Mouse (Mus musculus) heart, embryonic 13.5 days (tissue): ENCODE measurements at regions not wholly inside any gene's neighbourhood (a gene's known extent, or its start where the extent isn't known, plus 50 kb on each side); places are given as distances from the start of the nearest gene placed in this dataset.
"Not testable (repeated sequence)": the region's sequence is repeated elsewhere in the genome, so short reads cannot be mapped to it uniquely, and the experiment has no call there.

ENCODE experiments used
- ATAC-seq: fragments of 200-750 bp; cut with Nextera tagmentation; 2 replicates; pipeline ENCODE4 v1.8.0; 2017; ENCODE audit warnings: moderate TSS enrichment; ENCODE audit not compliant: insufficient number of reproducible peaks, low FRiP score, low TSS enrichment; ENCODE audit errors: extremely low read depth
- H3K27ac ChIP-seq: fragments of 300-500 bp; sonication (generic); replicated peaks from 2 replicates; pipeline ENCODE4 v1.5.1; 2015; ENCODE audit warnings: moderate library complexity, mild to moderate bottlenecking, inconsistent platforms
- H3K27me3 ChIP-seq: fragments of 300-500 bp; sonication (generic); replicated peaks from 2 replicates; pipeline ENCODE4 v1.6.1; 2015; ENCODE audit warnings: mild to moderate bottlenecking, inconsistent platforms
- H3K36me3 ChIP-seq: fragments of 300-500 bp; sonication (generic); 2 replicates; pipeline ENCODE4 v1.6.1; 2015; ENCODE audit warnings: mild to moderate bottlenecking, inconsistent platforms
- H3K4me1 ChIP-seq: fragments of 300-500 bp; sonication (generic); 2 replicates; pipeline ENCODE4 v1.6.1; 2015; ENCODE audit warnings: inconsistent platforms
- H3K4me2 ChIP-seq: fragments of 300-500 bp; sonication (generic); 2 replicates; pipeline ENCODE4 v1.6.1; 2015; ENCODE audit warnings: inconsistent platforms, mild to moderate bottlenecking, moderate library complexity
- H3K4me3 ChIP-seq: fragments of 300-500 bp; sonication (generic); 2 replicates; pipeline ENCODE4 v1.5.1; 2015; ENCODE audit warnings: moderate library complexity, mild to moderate bottlenecking, inconsistent platforms
- H3K9ac ChIP-seq: fragments of 300-500 bp; sonication (generic); 2 replicates; pipeline ENCODE4 v1.6.1; 2015; ENCODE audit warnings: inconsistent platforms, mild to moderate bottlenecking, moderate library complexity
- H3K9me3 ChIP-seq: fragments of 300-500 bp; sonication (generic); 2 replicates; pipeline ENCODE4 v1.6.1; 2016; ENCODE audit warnings: inconsistent platforms
- WGBS: fragments of 180-500 bp; shearing (Covaris S2); methylation state at CpG from one replicate; pipeline ENCODE4 v1.1.7; 2015; ENCODE audit warnings: mixed read lengths; 5-methylcytosine and 5-hydroxymethylcytosine counted together

- not testable (repeated sequence) for H3K27me3 ChIP-seq, H3K27ac ChIP-seq, ATAC-seq, H3K36me3 ChIP-seq, H3K4me2 ChIP-seq, H3K4me1 ChIP-seq, H3K9ac ChIP-seq, H3K4me3 ChIP-seq, H3K9me3 ChIP-seq
- WGBS, result no CpG with 5 or more reads among the region's 3 CpGs
Measured at GRCm38 (mm10) chr4:3497392-3497791, 312.2 kb upstream of the Vmn1r3 start.

- not testable (repeated sequence) for H3K9me3 ChIP-seq, H3K4me2 ChIP-seq, H3K4me3 ChIP-seq, H3K27me3 ChIP-seq, H3K4me1 ChIP-seq, ATAC-seq, H3K9ac ChIP-seq, H3K36me3 ChIP-seq, H3K27ac ChIP-seq
- 41% methylated on average over 1 of the region's 1 CpGs for WGBS
Measured at GRCm38 (mm10) chr4:3495987-3496386, 310.8 kb upstream of the Vmn1r3 start.

GRCm38 (mm10) chr4:3494123-3494681, 309.0 kb upstream of the Vmn1r3 start:
- ATAC-seq, result not testable (repeated sequence)

DNA sequence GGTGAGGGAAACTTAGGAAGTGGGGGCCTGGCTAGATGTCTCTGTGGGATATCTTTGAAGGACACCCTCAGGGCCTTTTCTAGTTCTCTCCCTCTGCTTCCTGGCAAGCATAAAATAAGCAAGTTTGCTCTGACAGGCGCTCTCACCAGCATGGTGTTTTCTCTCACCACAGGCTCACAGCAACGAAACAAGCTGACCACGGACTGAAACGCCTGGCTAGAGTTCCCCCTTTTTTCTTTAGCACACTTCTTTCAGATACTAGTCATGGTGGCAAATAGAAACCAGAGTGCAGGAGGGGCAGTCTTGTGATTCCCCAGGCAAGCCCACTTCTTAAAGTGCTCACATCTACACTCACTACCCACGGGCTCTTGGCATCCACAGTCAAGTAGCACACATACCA, 305.7 kb upstream of the Vmn1r3 start:
- ATAC-seq, H3K36me3 ChIP-seq, H3K9ac ChIP-seq, H3K4me1 ChIP-seq, H3K4me2 ChIP-seq, H3K27ac ChIP-seq, H3K4me3 ChIP-seq, H3K27me3 ChIP-seq: not testable (repeated sequence)
- no CpG with 5 or more reads among the region's 5 CpGs for WGBS
- H3K9me3 ChIP-seq, result peaks cover 13% of the 10 kb centered on the region

More at GRCm38 (mm10) chr4:3494123-3494681, 309.0 kb upstream of the Vmn1r3 start:
- H3K4me3 ChIP-seq, H3K27ac ChIP-seq, H3K27me3 ChIP-seq, H3K36me3 ChIP-seq, H3K9me3 ChIP-seq, H3K4me1 ChIP-seq, H3K9ac ChIP-seq, H3K4me2 ChIP-seq: not testable (repeated sequence)
- WGBS, result no CpG with 5 or more reads among the region's 5 CpGs

DNA sequence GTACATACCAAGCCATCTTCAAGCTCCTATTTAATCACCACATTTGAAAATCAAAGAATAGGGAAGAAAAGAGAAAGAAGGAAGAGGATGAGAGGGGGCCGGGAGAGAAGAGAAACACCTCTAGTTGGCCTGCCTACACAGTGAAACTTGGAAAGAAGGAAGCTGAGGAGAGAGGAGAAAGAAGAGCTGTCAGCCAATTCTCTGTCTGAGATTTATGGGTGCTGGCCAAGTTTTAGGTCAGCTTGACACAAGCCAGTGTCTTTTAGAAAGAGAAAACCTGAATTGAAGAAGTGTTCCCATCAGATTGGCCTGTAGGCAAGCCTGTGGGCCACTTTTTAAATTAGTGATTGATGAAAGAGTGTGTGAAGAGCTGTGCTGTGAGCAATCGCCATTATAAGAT, 296.9 kb upstream of the Vmn1r3 start:
- no peaks in the 10 kb centered on the region for H3K36me3 ChIP-seq
- H3K4me1 ChIP-seq, result no peaks in the 10 kb centered on the region
- no peak for ATAC-seq
- H3K27ac ChIP-seq, result no peak overlapping the region
- H3K9me3 ChIP-seq, result peaks cover 15% of the 10 kb centered on the region
- no peak overlapping the region for H3K4me2 ChIP-seq
- no peaks in the 10 kb centered on the region for H3K27me3 ChIP-seq
- 70% methylated on average over 2 of the region's 2 CpGs for WGBS
- no peak overlapping the region for H3K4me3 ChIP-seq
- H3K9ac ChIP-seq, result no peak overlapping the region

DNA sequence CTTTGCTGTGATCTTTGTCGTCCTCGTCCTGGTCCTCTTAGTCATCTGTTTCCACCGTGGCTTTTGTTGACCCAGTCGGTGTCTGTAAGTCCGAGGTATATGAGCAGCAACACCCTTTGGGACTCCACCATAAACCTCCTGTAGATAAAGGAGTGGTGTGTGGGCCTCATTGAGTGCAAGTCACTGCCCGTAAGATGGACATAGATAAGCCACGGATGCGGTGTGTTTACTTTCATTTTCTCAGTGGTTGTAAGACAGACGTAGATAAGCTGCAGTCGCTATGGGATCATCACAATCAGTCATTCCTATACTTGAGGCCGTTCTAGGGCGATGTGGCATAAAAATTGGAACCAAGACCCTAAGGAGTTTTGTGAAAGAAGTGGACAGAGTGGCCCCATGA, 271.6 kb upstream of the Vmn1r3 start:
- no peak for ATAC-seq
- WGBS, result 89% methylated on average over 12 of the region's 12 CpGs
- no peaks in the 10 kb centered on the region for H3K27me3 ChIP-seq
- H3K4me2 ChIP-seq, result no peak overlapping the region
- H3K4me3 ChIP-seq, result no peak overlapping the region
- no peaks in the 10 kb centered on the region for H3K36me3 ChIP-seq
- no peak overlapping the region for H3K27ac ChIP-seq
- peaks cover 30% of the 10 kb centered on the region for H3K9me3 ChIP-seq
- H3K4me1 ChIP-seq, result no peaks in the 10 kb centered on the region
- H3K9ac ChIP-seq, result no peak overlapping the region

GRCm38 (mm10) chr4:3437380-3437779, 252.2 kb upstream of the Vmn1r3 start:
- WGBS, result 67% methylated on average over 2 of the region's 2 CpGs
- not testable (repeated sequence) for ATAC-seq, H3K4me3 ChIP-seq, H3K9ac ChIP-seq, H3K36me3 ChIP-seq, H3K4me2 ChIP-seq, H3K27me3 ChIP-seq, H3K4me1 ChIP-seq, H3K27ac ChIP-seq
- peaks cover 20% of the 10 kb centered on the region; the same call in 1 of the 2 replicates for H3K9me3 ChIP-seq

- H3K36me3 ChIP-seq, result no peaks in the 10 kb centered on the region
- no peaks in the 10 kb centered on the region for H3K27me3 ChIP-seq
- WGBS, result 43% methylated on average over 3 of the region's 3 CpGs
- H3K4me3 ChIP-seq, result no peak overlapping the region
- no peak overlapping the region for H3K9ac ChIP-seq
- no peak overlapping the region for H3K27ac ChIP-seq
- ATAC-seq, result no peak
- no peaks in the 10 kb centered on the region for H3K4me1 ChIP-seq
- H3K4me2 ChIP-seq, result no peak overlapping the region
- no peaks in the 10 kb centered on the region for H3K9me3 ChIP-seq
Measured at GRCm38 (mm10) chr4:3427968-3428367, 242.8 kb upstream of the Vmn1r3 start.

- Histone ChIP-seq H3K9me3 (no peaks in the 10 kb centered on the region), H3K9ac (no peak overlapping the region), H3K27ac (no peak overlapping the region), H3K4me1 (no peaks in the 10 kb centered on the region), H3K4me2 (no peak overlapping the region), H3K4me3 (no peak overlapping the region), H3K27me3 (no peaks in the 10 kb centered on the region), H3K36me3 (no peaks in the 10 kb centered on the region)
- no peak for ATAC-seq
- 26% methylated on average over 3 of the region's 3 CpGs for WGBS
Measured at GRCm38 (mm10) chr4:3419920-3420499, 234.9 kb upstream of the Vmn1r3 start.

GRCm38 (mm10) chr4:3416670-3417069, 231.5 kb upstream of the Vmn1r3 start:
- Histone ChIP-seq H3K4me1 (peaks cover 11% of the 10 kb centered on the region), H3K27me3 (no peaks in the 10 kb centered on the region), H3K4me3 (no peak overlapping the region), H3K4me2 (no peak overlapping the region), H3K27ac (no peak overlapping the region), H3K9ac (no peak overlapping the region), H3K36me3 (no peaks in the 10 kb centered on the region), H3K9me3 (no peaks in the 10 kb centered on the region)
- WGBS, result 74% methylated on average over 5 of the region's 5 CpGs
- no peak for ATAC-seq

GRCm38 (mm10) chr4:3414442-3415022, 229.4 kb upstream of the Vmn1r3 start:
- WGBS, result 43% methylated on average over 1 of the region's 1 CpGs
- H3K9me3 ChIP-seq, H3K36me3 ChIP-seq, H3K27ac ChIP-seq, H3K9ac ChIP-seq, H3K27me3 ChIP-seq, H3K4me3 ChIP-seq, H3K4me2 ChIP-seq, ATAC-seq: not testable (repeated sequence)
- peaks cover 11% of the 10 kb centered on the region for H3K4me1 ChIP-seq
